Mouse (Mus musculus) kidney, postnatal 0 days (tissue): ENCODE results near the gene Btbd9. TPM values are rescaled to one million over a fixed set of nuclear protein-coding genes. Genes with fewer than 3 reads are reported as not detected.

Source experiments
- ATAC-seq: fragments of 200-750 bp; cut with Nextera tagmentation; replicated peaks from 2 replicates; pipeline ENCODE4 v1.8.0; 2017; ENCODE audit warnings: low read depth, moderate number of reproducible peaks, moderate TSS enrichment, moderate library complexity; ENCODE audit not compliant: low FRiP score
- DNase-seq: peaks from one replicate; pipeline ENCODE4 v3.0.0-alpha.2; 2016; ENCODE audit warnings: low spot score
- H3K27ac ChIP-seq: fragments of 300-500 bp; sonication (generic); 2 replicates; pipeline ENCODE4 v1.5.1; 2014; ENCODE audit warnings: mild to moderate bottlenecking
- H3K27me3 ChIP-seq: fragments of 300-500 bp; sonication (generic); 2 replicates; pipeline ENCODE4 v1.6.1; 2014; ENCODE audit warnings: low read length, mixed read lengths; ENCODE audit not compliant: insufficient read depth
- H3K36me3 ChIP-seq: fragments of 300-500 bp; sonication (generic); 2 replicates; pipeline ENCODE4 v1.6.1; 2014; ENCODE audit warnings: low read length, mixed read lengths; ENCODE audit not compliant: insufficient read depth
- H3K4me1 ChIP-seq: fragments of 300-500 bp; sonication (generic); replicated peaks from 2 replicates; pipeline ENCODE4 v1.6.1; 2014; ENCODE audit warnings: antibody characterized with exemption, low read length, mixed read lengths; ENCODE audit not compliant: insufficient read depth
- H3K4me2 ChIP-seq: fragments of 300-500 bp; sonication (generic); 2 replicates; pipeline ENCODE4 v1.6.1; 2014; ENCODE audit warnings: mild to moderate bottlenecking, low read length, moderate library complexity, mixed read lengths
- H3K4me3 ChIP-seq: fragments of 300-500 bp; sonication (generic); replicated peaks from 2 replicates; pipeline ENCODE4 v1.5.1; 2014; ENCODE audit warnings: low read depth, low read length
- H3K9ac ChIP-seq: fragments of 300-500 bp; sonication (generic); 2 replicates; pipeline ENCODE4 v1.6.1; 2014; ENCODE audit warnings: low read depth, low read length
- H3K9me3 ChIP-seq: fragments of 300-500 bp; sonication (generic); replicated peaks from 2 replicates; pipeline ENCODE4 v1.6.1; 2016; ENCODE audit warnings: low read length, inconsistent platforms, mixed read lengths
- CTCF ChIP-seq: IDR thresholded peaks from 2 replicates; pipeline ENCODE4 v1.5.1; 2016; ENCODE audit warnings: antibody characterized with exemption, low read depth, mild to moderate bottlenecking, moderate library complexity
- WGBS: fragments of 180-500 bp; shearing (Covaris S2); extraction: QIAGEN DNeasy Blood & Tissue Kit; methylation state at CpG from one replicate; pipeline ENCODE4 v1.1.7; 2014; 5-methylcytosine and 5-hydroxymethylcytosine counted together
- polyA plus RNA-seq: library from polyadenylated mRNA; unstranded; fragments of >200 nt; fragmentation: Nextera tagmentation; extraction: Ambion mirVana; gene quantifications from 2 replicates; pipeline ENCODE4 v1.2.1, GENCODE M21; 2015

Gene Btbd9
- polyA plus RNA-seq, 1 experiment from 2014 or later = 41.1 TPM

DNA sequence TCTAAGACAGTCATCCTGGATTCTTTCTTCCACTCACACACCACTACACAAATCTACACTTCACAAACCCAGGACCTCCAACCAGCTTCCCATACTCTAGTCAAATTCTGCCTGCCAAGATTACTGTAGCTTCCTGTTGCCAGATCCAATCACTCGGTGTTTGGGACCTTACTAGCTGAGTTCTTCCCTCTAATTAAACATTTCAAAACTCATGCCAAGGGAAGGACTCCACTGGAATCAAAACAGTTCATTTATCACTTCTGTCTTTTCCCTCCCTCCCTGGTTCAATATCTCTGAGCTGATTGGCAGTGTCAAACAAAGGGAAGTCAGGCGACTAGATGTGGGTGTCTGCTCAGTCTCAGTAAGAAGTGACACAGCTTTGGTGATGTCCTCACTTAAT, 101.7 kb downstream of the Btbd9 start:
- ATAC-seq = no peak
- Histone ChIP-seq H3K9ac (no peak overlapping the region), H3K4me1 (peaks cover 14% of the 10 kb centered on the region; the same call in 1 of the 2 replicates), H3K4me3 (no peak overlapping the region), H3K9me3 (no peaks in the 10 kb centered on the region), H3K27me3 (no peaks in the 10 kb centered on the region), H3K4me2 (no peak overlapping the region), H3K36me3 (no peaks in the 10 kb centered on the region), H3K27ac (no peak overlapping the region)
- no peak for DNase-seq
- TF ChIP-seq CTCF = no peak
- 59% methylated on average over 2 of the region's 2 CpGs for WGBS

DNA sequence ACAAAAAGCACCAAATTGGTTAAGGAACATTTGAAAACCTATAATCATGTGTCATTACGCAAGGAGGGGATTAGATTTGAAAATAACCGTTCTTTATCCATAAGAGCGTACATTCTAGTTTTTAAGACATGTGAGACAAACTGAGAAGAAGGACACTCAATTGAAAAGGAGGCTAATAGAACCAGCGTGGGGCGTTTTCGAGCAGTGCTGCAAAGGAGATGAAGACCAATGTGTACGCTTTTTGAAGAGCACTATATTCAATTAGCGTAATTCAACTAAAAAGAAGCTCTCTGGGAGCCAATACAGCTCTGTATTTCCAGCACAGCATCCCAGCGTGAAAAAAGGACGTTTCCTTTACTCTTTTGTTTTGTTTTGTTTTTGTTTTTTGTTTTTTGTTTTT, 103.5 kb downstream of the Btbd9 start:
- WGBS = 96% methylated on average over 10 of the region's 10 CpGs
- DNase-seq (no peak), ATAC-seq (no peak)
- no peak overlapping the region for H3K27ac ChIP-seq
- H3K9me3 ChIP-seq = no peaks in the 10 kb centered on the region
- no peaks in the 10 kb centered on the region for H3K27me3 ChIP-seq
- H3K4me2 ChIP-seq = no peak overlapping the region
- no peak overlapping the region for H3K9ac ChIP-seq
- no peaks in the 10 kb centered on the region for H3K36me3 ChIP-seq
- H3K4me1 ChIP-seq = peaks cover 14% of the 10 kb centered on the region; the same call in 1 of the 2 replicates
- no peak for TF ChIP-seq CTCF
- H3K4me3 ChIP-seq = no peak overlapping the region

DNA sequence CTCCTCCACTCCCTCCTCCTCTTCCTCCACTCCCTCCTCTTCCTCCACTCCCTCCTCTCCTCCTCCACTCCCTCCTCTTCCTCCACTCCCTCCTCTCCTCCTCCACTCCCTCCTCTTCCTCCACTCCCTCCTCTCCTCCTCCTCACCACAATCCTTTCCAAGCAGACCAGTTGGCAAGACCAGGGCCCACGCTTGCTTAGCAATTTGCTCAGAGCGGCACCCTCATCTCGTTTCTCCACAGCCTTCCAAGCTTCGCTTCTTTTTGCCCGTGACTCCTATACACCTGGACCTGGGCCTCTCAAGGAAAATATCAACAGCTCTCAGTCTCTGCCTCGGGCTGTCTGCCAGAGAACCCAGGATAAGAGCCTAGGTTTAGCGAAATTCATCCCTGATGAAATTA, 104.8 kb downstream of the Btbd9 start:
- no peak for TF ChIP-seq CTCF
- no peaks in the 10 kb centered on the region for H3K9me3 ChIP-seq
- peaks cover 14% of the 10 kb centered on the region for H3K4me1 ChIP-seq
- no peak overlapping the region for H3K4me3 ChIP-seq
- 52% methylated on average over 7 of the region's 7 CpGs for WGBS
- ATAC-seq (no peak), DNase-seq (no peak)
- no peaks in the 10 kb centered on the region for H3K36me3 ChIP-seq
- H3K9ac ChIP-seq = no peak overlapping the region
- no peak overlapping the region for H3K4me2 ChIP-seq
- H3K27ac ChIP-seq = no peak overlapping the region
- H3K27me3 ChIP-seq = no peaks in the 10 kb centered on the region

DNA sequence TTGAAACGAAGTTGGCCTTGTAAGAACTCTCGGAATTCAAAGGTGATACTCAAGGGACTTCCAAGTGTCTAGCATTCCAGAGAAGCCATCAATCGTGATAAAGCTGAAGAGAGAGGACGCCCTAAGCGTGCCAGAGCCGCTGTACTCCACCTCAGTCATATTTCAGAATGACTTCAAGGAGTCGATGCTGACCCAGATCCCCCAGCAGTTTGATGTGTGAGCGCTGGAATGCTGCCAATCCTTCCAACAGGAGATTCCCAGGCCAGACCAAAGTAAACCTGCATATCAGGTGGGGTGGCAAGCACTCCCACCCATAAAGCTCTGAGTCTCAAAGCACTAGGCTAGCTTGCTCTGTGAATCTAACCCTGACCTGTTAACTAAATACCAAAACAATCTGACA, 105.5 kb downstream of the Btbd9 start:
- no peak overlapping the region for H3K4me2 ChIP-seq
- TF ChIP-seq CTCF = no peak
- DNase-seq = peak; percentile 45
- no peak overlapping the region for H3K9ac ChIP-seq
- 20% methylated on average over 8 of the region's 8 CpGs for WGBS
- H3K27ac ChIP-seq = peak overlapping the region; percentile 6; the same call in 1 of the 2 replicates
- ATAC-seq = no peak
- H3K36me3 ChIP-seq = no peaks in the 10 kb centered on the region
- H3K9me3 ChIP-seq = no peaks in the 10 kb centered on the region
- peaks cover 14% of the 10 kb centered on the region for H3K4me1 ChIP-seq
- H3K4me3 ChIP-seq = no peak overlapping the region
- no peaks in the 10 kb centered on the region for H3K27me3 ChIP-seq

DNA sequence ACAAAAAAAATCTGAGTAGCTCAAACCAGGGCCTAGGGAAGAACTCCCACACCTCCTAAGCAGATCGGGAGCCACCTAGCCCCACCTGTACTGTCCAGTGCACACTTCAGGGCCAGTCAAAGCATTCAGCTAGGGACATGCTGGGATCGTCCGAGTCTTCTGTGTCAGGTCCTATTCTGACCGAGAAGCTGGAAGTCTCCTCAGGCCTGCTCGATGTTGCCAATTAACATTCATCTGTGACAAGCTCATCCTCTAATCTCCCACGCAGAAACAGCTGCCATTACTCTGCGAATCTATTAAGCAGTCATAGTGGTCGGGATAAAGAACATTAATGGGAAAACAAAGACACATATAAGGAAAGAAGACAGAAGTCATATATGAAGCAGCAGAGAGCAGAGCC, 106.0 kb downstream of the Btbd9 start:
- DNase-seq (peak; percentile 68), ATAC-seq (no peak)
- H3K4me3 ChIP-seq = no peak overlapping the region
- H3K4me2 ChIP-seq = no peak overlapping the region
- H3K4me1 ChIP-seq = peaks cover 14% of the 10 kb centered on the region
- 41% methylated on average over 8 of the region's 8 CpGs for WGBS
- no peaks in the 10 kb centered on the region for H3K36me3 ChIP-seq
- no peak for TF ChIP-seq CTCF
- H3K9ac ChIP-seq = no peak overlapping the region
- peak overlapping the region; percentile 6; the same call in 1 of the 2 replicates for H3K27ac ChIP-seq
- no peaks in the 10 kb centered on the region for H3K27me3 ChIP-seq
- H3K9me3 ChIP-seq = no peaks in the 10 kb centered on the region

DNA sequence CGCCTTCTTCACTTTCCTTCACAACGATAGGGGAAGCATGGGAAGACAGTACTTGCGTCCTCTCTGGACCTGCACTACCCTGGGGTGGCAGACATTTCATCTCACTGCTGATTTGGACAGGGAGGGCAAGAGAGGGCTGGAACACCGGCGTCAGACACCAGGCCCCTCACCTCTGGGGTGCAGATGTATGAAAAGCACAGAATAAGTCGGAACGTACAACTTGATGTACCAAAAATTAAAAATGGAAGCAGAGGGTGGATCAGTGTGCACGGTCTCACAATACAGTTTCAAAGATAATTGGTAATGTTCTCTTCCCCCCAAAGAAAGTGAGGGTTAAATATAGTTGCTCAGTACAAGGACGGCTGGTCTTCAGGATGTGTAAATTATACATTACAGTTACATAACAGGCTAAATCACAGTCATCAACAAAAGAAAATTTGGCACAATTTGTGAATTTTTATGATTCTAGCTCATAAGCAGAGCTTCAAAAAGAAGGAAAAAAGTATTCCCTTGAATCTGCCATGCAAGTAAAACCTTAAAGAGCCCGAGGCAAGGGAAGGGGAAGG, 106.7 kb downstream of the Btbd9 start:
- no peak overlapping the region for H3K4me3 ChIP-seq
- TF ChIP-seq CTCF = no peak
- ATAC-seq = no peak
- no peak overlapping the region for H3K4me2 ChIP-seq
- no peaks in the 10 kb centered on the region for H3K9me3 ChIP-seq
- no peak for DNase-seq
- WGBS = 81% methylated on average over 10 of the region's 10 CpGs
- peaks cover 14% of the 10 kb centered on the region for H3K4me1 ChIP-seq
- no peaks in the 10 kb centered on the region for H3K27me3 ChIP-seq
- no peaks in the 10 kb centered on the region for H3K36me3 ChIP-seq
- H3K9ac ChIP-seq = no peak overlapping the region
- H3K27ac ChIP-seq = no peak overlapping the region

DNA sequence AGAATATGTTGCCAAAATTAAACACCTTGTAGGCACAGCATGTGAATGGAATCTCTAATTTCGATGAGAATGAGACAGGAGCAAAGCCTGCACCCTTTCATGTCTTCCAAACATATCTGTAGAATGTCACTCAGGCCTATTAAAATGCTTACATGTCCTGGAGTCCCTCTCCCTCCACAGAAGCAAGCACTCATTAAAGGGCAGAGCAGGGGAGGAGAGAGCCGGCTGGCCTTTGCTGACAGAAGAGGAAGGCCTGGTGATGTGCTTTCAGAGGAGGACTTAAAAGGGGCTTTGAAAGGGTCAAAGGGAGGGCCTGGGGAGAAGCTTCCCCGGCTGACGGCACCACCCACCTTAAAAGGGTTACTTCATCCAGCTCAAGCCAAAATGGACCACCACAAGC, 107.9 kb downstream of the Btbd9 start:
- ATAC-seq = no peak
- Histone ChIP-seq H3K4me3 (no peak overlapping the region), H3K9me3 (no peaks in the 10 kb centered on the region), H3K27ac (no peak overlapping the region), H3K4me1 (peaks cover 14% of the 10 kb centered on the region), H3K9ac (no peak overlapping the region), H3K27me3 (no peaks in the 10 kb centered on the region), H3K36me3 (no peaks in the 10 kb centered on the region), H3K4me2 (no peak overlapping the region)
- TF ChIP-seq CTCF = no peak
- WGBS = 46% methylated on average over 4 of the region's 4 CpGs
- DNase-seq = no peak
